Mouse (Mus musculus) heart, adult 11 months (tissue): ENCODE results near the gene Anapc7.
"Not testable (repeated sequence)": the region's sequence is repeated elsewhere in the genome, so short reads cannot be mapped to it uniquely, and the experiment has no call there.

Experiments
- DNase-seq: peaks from one replicate; pipeline ENCODE4 v3.0.0; 2022

Anapc7 gene

DNA sequence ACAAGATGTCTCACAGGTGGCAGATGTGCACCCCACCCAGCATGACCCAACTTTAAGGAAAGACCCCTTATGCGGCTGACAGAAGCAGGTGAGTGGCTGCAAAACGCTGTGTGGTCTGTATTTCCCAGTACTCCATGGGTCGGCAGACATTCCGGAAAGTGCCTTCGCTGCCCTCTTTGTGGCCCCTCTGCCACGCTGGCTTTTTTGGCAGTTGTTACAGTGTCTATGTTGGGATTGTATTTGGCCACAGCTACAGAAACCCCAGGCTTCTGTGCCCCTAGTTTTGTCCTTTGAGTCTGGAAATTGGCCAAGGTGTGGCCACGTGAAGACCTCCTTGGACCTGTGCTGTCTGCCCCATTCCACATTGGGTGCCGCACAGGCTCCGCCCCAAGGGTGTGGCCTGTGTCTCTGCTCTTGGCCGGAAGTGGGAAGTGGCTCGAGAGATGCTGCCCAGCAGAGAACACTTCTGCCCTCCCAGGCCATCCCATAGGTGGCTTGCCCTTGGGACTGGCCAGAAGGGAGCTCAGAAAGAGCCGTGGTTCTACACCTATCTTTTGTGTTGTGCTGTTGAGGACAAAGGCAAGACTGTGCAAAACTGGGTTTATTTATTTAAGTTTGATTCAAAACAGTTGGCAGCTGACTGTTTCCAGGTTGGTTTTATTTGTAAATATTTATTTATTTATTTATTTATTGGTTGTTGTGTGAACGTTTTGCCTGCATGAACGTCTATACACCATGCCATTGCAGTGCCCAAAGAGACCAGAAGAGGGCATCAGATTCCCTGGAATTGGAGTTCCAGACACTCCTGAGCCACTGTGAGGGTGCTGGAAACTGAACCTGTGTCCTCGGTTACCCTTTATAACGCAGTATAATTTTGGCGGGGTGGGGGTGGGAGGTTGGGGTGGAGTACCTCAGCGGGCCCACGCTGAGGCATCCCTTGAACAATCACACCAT is 11.5 kb upstream of the Anapc7 start:
- peak; percentile 92 for DNase-seq

DNA sequence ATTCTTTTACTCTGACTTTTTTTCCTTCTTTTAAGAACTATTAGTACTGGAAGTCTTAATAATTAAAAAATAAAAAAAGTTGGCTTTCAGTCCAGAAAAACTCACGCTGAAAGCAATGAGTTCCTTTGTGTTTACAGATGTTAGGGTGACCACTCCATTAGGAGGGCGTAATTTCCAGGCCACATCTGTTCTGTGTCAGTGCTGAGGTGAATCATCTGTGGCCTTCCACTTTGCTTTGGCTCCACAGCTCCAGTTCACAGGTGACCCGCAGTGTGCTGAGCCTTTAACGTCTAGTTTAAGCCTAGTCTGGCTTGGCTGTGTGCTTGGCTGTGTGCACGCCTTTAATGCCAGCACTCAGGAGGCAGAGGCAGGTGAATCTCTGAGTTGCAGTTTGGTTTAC is 9.6 kb upstream of the Anapc7 start:
- peak; percentile 95 for DNase-seq

DNA sequence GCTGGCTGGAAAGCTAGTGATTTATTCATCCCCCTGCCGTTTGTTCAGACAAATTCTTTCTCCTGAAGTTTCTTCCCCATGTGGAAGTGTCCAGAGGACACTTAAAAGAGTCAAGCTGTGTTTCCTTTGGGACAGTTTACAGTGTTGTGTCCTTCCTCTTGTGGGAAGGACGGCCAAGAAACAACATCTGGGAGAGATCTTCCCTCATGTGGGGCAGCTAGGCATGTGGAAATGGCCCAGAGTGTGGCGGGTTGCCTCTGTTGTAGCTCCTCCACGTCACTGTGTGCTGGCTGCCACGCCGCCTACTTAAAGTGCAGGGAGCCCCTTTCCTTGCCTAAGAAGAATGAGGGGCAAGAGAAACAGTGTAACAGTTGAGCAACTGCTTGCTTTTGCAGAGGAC is 8.7 kb upstream of the Anapc7 start:
- peak; percentile 95 for DNase-seq

DNA sequence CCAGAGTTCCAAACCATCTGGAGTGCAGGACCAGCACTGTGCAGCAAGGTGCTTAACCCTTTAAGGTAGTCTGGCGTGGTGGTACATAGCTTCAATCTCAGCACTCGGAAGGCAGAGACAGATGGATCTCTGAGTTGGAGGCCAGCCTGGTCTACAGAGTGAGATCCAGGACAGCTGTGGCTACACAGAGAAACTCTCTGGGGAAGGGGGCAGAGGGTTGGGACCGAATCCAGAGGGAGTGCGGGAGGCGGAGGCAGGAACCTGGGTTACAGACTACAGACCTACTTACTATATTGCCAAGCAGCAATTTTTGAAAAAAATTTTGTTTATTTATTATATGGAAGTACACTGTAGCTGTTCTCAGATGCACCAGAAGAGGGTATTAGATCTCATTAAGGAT is 7.1 kb upstream of the Anapc7 start:
- DNase-seq = peak; percentile 91

DNA sequence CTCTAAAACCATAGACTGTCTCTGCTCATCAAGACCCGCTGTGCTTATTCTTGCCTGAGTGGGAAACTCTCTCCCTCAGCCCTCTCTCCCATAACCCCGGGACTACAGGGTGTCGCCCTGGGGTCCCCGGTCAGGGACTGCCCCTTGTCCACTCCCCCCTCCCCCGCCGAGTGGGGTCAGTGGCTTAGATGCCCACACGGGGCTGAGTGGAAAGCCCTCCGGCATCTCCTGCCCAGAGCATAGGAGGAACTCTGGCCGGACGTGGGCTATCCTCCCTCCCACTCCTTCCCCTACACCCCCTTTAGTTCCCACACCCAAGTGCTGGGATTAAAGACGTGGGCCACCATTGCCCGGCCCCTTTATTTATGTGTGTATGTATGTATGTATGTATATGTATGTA is 6.0 kb upstream of the Anapc7 start:
- DNase-seq = peak; percentile 87

DNA sequence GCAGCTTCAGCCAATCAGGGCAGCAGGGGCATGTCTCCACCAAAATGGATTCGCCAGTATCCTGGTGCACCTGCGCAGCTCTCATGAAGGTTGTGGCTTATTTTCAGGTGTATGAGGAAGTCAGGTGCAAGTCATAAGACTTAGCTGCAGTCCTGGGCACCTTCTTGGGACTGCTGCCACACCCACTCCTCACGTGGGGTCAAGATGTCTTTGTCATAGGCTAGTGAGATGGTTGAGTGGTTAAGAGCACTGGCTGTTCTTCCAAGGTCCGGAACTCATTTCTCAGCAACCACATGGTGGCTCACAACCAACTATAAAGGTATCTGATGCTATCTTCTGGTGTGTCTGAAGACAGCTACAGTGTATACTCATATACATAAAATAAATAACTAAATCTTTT is 817 bp upstream of the Anapc7 start:
- DNase-seq = not testable (repeated sequence)

DNA sequence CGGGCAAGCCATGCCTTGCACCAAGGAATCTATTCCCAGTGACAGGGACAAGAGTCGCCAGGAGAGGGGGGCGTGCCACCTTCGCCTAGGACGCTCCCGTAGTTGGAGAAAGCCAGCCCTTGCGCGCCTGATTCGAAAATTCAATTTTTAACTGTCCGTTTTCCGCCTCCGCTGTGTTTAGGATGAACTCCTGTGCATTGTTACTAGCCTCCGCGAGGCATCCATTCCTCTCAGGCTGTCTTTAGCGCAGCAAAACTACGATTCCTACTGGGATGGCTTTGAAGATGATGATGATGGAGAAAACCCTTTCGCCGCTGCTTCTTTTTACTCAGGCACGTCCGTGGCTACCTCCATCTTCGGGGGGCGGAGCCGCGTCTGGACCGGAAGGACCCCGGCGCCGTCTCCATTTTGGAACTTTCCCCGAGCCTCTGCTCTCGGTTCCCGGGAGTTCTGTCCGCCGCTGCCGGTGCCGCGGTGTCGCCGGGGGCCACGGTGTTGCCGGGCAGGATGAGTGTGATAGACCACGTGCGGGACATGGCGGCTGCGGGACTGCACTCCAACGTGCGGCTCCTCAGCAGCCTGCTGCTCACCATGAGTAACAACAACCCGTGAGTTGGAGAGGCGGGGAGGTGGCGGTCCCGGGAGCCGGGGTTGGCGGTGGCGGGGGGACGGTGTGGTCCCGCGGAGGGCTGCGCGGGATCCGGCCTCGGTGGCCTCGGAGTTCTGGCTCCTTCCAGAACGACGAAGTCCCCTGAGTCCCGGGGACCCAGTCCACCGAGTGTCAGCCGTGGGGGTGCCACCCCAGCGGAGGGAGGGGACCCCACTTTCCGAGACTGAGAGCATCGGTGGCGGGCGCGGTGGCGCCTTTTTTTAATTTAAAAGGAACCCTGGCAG is 825 bp downstream of the Anapc7 start:
- peak; percentile 98 for DNase-seq

DNA sequence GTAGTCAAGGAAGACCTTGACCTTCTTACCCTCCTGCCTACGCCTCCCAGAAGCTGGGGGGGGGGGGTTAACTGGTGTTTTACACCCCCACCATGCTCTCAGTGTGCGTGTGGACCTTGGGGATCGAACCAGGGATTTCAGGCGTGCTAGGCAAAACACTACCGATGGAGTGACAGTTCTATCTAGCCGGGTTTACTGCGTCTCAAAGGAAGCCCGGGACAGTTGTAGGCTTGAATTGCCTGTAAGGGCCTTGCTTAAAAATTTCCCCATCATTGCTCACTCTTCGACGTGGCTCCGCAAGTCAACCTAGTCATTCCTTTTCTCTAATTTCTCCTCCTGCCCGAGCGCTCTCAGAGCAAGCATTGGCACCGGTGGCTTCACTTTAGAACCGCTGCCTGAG is 1.6 kb downstream of the Anapc7 start:
- DNase-seq = no peak

DNA sequence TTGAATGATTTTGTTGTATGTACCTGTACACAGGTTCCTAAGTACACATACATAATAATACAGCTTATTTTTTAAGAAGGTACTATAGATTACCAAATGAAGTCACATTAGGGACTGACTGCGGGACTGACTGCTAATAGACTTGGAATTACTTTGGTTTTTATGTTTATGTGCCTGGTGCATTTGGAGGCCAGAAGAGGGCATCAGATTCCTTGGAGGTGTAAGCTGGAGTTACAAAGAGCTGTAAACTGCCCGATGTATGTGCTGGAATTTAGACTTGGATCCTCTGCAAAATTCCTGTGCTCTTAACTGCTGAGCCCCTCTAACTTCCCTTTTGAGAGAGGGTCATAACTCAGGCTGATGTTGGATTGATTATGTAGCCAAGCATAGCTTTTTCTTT is 4.1 kb downstream of the Anapc7 start:
- DNase-seq = no peak

DNA sequence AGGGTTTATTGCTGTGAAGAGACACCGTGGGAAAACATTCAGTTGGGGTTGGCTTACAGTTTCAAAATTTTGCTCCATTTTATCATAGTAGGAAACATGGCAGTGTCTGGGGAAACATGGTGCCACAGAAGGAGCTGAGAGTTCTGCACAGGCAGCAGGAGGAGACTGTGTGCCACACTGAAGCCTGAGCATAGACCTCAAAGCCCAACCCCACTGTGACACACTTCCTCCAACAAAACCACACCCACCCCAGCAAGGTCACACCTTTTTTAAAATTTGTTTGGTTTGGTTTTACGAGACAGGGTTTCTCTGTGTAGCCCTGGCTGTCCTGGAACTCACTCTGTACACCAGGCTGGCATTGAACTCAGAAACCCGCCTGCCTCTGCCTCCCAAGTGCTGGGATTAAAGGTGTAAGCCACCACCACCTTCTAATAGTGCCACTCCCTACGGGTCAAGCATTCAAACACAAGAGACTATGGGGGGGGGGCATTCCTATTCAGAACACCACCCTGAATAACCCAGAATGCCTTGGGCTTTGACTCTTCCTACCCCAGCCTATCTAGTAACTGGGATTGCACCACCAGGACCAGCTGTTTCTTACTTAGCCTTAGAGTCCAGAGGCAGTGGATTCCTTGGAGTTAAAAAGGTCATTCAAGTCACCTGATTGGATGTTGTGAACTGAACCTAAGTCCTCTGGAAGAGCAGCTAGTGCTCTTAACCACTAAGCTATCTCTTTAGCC is 8.7 kb downstream of the Anapc7 start:
- DNase-seq = no peak

DNA sequence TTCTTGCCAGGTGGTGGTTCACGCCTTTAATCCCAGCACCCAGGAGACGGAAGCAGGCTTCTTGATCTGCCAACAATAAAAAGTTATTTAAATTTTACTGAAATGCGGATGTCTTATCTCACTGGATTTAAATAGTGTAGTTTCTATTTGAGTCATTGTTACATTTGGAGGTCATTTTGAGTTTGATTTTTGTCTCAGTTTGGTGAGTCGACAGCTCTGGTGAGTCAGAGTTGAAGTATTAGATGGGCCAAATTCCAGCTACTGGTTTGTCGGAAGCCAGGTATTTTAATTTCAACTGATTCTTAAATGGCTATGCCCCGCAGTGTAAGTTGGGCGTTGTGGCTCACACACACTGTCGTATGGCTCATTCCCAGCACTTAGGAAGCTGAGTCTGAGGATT is 9.7 kb downstream of the Anapc7 start:
- DNase-seq = no peak

DNA sequence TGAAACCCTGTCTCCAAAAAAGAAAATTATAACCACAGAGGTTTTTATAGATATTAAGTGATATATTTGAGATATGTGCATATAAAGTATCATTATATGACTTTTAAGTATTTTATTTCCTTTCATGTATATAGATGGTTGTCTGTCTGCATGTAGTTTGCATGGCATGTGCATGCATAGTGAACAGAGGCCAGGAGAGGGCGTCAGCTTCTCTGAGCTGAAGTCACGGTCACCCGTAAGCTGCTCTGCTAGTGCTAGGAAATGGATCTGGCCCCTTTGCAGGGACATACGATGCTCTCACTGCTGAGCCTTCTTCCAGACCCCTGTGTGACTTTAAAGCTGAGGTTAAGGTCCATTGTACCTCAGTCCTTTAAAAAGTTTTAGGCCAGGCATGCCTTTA is 13.0 kb downstream of the Anapc7 start:
- DNase-seq = no peak

DNA sequence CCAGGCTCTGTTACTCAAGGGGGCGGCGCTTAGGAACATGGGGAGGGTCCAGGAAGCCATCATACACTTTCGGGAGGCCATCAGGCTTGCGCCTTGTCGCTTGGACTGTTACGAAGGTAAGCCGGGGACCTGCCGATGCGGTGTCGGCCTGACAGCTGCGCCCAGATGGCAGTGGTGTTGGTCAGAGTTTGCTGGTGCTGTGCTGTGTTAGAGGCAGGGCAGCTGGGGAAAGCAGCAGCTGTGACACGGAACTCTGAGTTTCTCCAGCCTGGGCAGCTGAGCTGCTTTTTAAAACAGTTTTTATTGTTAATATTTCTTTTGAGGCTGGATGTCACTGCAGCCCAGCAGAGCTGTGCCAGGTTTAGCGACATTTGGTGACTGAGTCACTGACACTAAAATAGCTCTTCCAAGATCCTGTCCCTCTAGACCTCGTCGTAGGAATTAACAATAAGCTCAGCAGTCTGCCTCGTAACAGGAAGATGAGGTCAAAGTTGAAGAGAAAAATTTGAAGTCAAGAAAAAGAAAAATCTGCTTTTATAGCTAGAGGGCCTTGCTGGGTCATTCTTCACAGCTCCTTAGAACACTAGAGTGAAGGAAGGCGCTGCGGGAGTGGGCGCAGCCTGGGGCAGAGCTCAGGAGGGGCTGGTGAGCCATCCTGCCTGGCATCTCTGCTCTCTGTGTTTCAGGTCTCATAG is 18.1 kb downstream of the Anapc7 start:
- peak; percentile 97 for DNase-seq

DNA sequence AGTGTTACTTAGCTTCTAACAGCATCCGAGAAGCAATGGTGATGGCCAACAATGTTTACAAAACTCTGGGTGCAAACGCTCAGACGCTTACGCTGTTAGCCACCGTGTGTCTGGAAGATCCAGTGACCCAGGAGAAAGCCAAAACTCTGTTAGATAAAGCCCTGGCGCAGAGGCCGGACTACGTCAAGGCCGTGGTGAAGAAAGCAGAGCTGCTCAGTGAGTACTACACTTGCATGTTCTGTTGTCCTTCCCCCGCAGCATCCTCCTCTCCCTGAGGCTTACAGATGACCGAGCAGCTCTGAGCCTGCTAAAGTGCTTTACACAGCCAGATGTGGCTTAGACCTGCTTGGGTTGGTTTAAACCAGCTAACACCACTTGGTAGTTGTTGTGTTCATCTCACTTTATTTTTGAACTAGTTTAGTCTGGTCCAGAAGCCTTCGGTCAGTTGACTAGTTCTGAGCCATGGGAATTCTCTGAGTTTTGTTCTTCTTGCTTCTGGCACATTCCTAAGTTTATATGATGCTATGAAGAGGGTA is 18.7 kb downstream of the Anapc7 start:
- peak; percentile 98 for DNase-seq

DNA sequence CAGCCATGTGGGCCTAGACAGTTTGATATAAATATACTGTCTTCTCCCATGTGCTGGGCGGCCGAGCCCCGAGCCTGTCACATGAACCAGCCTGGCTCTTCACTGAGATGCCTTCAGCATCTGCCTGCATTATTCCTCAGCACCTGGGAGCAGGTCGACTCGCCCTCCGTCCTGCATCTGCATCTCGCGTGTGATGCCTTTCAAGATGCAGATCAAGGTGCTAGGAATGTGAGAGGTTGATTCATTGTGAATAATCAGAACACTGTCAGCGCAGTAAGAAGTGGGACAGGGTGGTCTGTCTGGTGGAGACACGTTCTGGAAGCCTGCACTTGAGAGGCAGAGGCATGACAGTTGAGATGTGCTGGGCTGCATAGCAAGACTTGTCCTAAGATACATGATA is 23.0 kb downstream of the Anapc7 start:
- DNase-seq = peak; percentile 91

DNA sequence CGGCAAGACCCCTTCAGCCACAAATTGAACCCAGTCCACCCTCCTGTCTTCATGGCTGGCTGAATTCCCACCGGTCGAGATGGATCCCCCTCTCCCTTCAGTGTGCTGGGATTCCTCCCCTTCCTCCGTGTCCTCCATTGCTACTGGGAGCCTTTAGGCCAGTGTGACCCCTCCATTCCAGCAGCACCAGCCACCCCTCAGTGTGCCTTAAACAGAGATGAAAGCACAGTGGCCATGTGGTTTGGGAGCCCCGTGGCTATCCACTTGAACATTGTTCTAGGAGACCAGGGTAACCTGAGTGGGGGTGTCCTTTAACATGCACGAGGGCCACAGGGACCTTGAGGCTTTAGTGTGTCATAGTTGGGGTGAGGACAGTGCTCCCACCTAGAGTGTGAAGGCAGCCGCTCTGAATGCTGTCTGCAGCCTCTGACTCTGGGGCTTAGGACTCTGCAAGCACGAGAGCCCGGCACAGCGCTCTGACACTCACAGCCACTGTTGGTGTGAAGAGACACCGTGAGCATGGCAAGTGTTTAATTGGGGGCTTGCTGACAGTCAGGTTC is 23.6 kb downstream of the Anapc7 start:
- peak; percentile 92 for DNase-seq

DNA sequence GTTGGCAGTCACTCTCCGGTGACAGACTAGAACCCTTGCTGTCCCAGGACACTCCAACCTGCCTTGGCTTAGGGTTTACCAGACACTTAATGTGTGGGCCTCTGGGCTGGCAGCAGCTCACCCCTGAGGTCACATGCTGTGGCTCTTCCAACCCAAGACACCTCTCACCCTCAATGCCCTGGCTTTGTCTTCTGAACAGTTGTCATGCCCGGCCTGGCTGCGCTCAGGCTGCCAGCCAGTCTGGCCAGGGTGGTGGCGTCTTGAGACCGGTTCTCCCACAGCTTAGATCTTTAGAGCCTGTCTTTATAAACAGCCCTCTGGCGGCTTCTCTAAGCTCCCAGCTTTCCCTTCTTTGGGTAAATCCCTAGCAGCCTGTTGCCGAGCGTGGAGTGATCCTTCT is 26.4 kb downstream of the Anapc7 start:
- DNase-seq = peak; percentile 95

DNA sequence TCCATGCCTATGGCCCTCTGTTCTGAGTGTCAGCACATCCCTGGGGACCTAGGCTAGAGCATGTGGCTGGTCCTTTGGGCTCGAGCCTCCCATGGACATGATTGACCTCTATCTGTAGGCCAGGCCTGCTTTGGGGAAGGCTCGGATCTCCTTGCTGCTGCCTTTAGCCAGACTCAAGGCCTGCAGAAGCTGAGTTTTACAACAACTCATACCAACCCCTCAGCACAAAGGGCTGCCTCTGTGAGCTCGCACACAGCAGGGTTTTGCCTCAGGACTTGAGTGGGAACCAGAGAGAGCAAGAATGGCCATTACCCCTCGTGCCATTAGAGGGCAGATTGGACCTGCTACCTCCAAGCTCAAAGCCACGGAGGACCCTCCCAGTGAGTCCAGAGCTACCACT is 27.4 kb downstream of the Anapc7 start:
- no peak for DNase-seq

DNA sequence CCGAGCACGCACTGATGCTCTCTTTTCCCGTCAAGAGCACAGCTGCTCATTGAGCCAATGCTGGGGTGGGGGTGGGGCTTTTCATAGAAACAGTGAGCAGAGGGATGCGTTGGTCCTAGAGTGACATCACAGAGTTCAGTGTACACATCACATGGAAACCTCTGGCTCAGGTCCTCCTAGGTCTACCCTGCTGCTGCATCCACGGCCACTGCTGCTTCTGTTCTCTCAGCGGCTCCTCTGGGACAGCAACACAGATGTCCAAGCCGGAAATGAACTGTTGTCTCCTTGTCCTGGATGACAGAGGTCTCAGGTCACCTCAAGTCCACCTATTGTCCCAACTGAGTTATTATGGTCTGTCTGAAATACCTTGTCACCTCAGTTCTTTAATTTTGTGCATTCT is 28.5 kb downstream of the Anapc7 start:
- peak; percentile 92 for DNase-seq

DNA sequence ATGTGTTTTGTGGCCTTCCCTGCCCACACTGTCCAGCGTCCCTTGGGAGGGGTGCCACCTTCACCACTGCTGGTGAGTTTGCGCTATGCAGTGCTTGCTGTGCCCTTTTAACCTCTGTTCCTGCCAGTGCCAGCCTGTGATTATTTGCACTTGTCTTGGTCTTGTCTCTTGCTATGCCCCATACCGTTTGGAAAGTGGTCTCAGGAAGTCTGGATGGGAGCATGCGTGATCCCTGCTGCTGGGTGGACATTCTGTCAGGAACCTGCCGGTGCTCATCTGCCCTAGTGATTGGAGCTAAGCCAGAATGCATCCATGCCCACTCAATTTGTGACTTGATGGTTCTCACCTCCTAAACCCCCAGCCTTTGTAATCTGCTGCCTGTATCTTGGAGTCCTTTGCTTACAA is 29.4 kb downstream of the Anapc7 start:
- peak; percentile 92 for DNase-seq

DNA sequence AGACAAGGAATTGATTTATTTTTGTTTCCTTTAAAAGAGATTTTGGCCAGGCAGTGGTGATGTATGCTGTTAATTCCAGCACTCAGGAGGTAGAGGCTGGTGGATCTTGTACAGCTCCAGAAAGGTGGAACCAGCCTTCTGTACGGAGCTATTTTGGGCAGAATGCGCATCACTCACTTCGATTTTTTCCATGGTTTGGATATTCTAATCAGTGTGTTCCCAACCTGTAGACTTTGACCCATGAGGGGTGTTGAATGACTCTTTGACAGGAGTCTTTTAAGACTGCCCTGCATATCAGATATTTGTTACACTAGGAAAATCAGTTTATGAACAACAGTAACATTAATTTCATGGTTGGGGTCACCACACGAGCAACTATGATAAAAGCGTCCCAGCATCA is 29.8 kb downstream of the Anapc7 start:
- no peak for DNase-seq

DNA sequence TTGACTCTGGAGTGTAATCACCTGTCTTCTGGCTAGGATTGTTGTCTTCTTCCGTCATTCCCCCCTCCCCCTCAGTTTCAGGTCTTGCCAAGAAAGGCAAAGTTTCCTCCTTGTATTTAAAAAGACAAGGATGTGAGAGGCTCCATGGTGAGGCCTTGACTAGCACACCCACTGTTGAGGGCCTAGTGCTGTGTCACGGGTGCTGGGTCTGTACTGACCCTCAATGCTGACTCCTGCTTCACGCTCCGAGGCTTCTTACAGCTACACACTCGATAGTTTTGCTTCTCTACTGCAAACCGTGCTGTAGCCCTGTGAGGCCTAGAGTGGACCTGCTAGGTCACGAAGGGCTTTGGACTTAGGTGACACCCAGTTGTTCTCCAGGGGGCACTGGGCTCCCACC is 30.7 kb downstream of the Anapc7 start:
- no peak for DNase-seq
